Mouse (Mus musculus) midbrain, postnatal 0 days (tissue): ENCODE results near the gene Pla2g10. TPM values are rescaled to one million over a fixed set of nuclear protein-coding genes. Genes with fewer than 3 reads are reported as not detected.
A peak's percentile ranks its signal among the peaks of the same experiment; 100 is the strongest.
"Not testable (repeated sequence)": the region's sequence is repeated elsewhere in the genome, so short reads cannot be mapped to it uniquely, and the experiment has no call there.

Source experiments
- ATAC-seq: fragments of 200-750 bp; cut with Nextera tagmentation; 2 replicates; pipeline ENCODE4 v1.8.0; 2017; ENCODE audit warnings: moderate number of reproducible peaks, mild to moderate bottlenecking, moderate TSS enrichment, moderate library complexity; ENCODE audit not compliant: low FRiP score
- DNase-seq: peaks from one replicate; pipeline ENCODE4 v3.0.0-alpha.2; 2015; ENCODE audit warnings: low spot score
- H3K27ac ChIP-seq: fragments of 300-500 bp; sonication (generic); 2 replicates; pipeline ENCODE4 v1.5.1; 2014; ENCODE audit warnings: low read depth, mild to moderate bottlenecking, low read length, mixed read lengths
- H3K27me3 ChIP-seq: fragments of 300-500 bp; sonication (generic); 2 replicates; pipeline ENCODE4 v1.6.1; 2014; ENCODE audit warnings: low read length, control low read depth, mixed read lengths; ENCODE audit not compliant: insufficient read depth
- H3K36me3 ChIP-seq: fragments of 300-500 bp; sonication (generic); 2 replicates; pipeline ENCODE4 v1.6.1; 2014; ENCODE audit warnings: low read length, control low read depth, mixed read lengths; ENCODE audit not compliant: insufficient read depth
- H3K4me1 ChIP-seq: fragments of 300-500 bp; sonication (generic); 2 replicates; pipeline ENCODE4 v1.6.1; 2014; ENCODE audit warnings: mild to moderate bottlenecking, control low read depth, antibody characterized with exemption, low read length, mixed read lengths; ENCODE audit not compliant: insufficient read depth
- H3K4me2 ChIP-seq: fragments of 300-500 bp; sonication (generic); 2 replicates; pipeline ENCODE4 v1.6.1; 2014; ENCODE audit warnings: low read depth, mild to moderate bottlenecking, low read length, mixed read lengths; ENCODE audit not compliant: poor library complexity, severe bottlenecking
- H3K4me3 ChIP-seq: fragments of 300-500 bp; sonication (generic); 2 replicates; pipeline ENCODE4 v1.5.1; 2014; ENCODE audit warnings: low read depth, mild to moderate bottlenecking, low read length, moderate library complexity
- H3K9ac ChIP-seq: fragments of 300-500 bp; sonication (generic); replicated peaks from 2 replicates; pipeline ENCODE4 v1.6.1; 2014; ENCODE audit warnings: mild to moderate bottlenecking, low read length, moderate library complexity, mixed read lengths; ENCODE audit not compliant: poor library complexity, severe bottlenecking
- H3K9me3 ChIP-seq: fragments of 300-500 bp; sonication (generic); 2 replicates; pipeline ENCODE4 v1.6.1; 2016; ENCODE audit warnings: low read length, control low read depth
- CTCF ChIP-seq: IDR thresholded peaks from 2 replicates; pipeline ENCODE4 v1.5.1; 2016; ENCODE audit warnings: antibody characterized with exemption, mild to moderate bottlenecking
- WGBS: fragments of 180-500 bp; shearing (Covaris S2); extraction: QIAGEN DNeasy Blood & Tissue Kit; methylation state at CpG from one replicate; pipeline ENCODE4 v1.1.7; 2014; 5-methylcytosine and 5-hydroxymethylcytosine counted together
- polyA plus RNA-seq: library from polyadenylated mRNA; unstranded; fragments of >200 nt; fragmentation: Nextera tagmentation; extraction: Ambion mirVana; gene quantifications from 2 replicates; pipeline ENCODE4 v1.2.1, GENCODE M21; 2015
- total RNA-seq: library from RNA; depleted of rRNA; stranded (reverse); fragments of >200 nt; gene quantifications from 2 replicates; pipeline ENCODE4 v1.2.3, GENCODE M21; 2014

Pla2g10 gene
- total and polyA plus RNA-seq, 2 experiments from 2014 or later: not detected

DNA sequence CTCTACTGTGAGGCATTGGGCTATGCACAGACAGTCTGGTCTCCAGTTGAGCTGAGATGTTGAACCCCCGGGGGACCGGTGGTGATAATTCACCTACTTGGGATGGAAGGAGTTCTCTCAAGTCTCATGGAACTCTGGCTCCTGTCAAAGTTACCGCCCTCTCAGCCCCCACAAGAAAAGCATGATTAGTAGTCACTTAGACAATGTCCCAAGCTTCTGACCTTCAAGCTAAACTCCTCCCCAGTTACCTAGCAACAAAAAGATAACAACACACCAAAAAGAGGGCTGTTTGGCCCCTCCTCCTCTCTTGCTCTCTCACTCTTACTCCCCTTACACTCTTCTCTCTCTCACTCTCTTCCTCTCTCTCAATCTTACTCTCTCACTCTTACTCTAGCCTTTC, 33.7 kb upstream of the Pla2g10 start:
- WGBS: 71% methylated on average over 3 of the region's 3 CpGs
- no peak for TF ChIP-seq CTCF
- no peaks in the 10 kb centered on the region for H3K4me1 ChIP-seq

DNA sequence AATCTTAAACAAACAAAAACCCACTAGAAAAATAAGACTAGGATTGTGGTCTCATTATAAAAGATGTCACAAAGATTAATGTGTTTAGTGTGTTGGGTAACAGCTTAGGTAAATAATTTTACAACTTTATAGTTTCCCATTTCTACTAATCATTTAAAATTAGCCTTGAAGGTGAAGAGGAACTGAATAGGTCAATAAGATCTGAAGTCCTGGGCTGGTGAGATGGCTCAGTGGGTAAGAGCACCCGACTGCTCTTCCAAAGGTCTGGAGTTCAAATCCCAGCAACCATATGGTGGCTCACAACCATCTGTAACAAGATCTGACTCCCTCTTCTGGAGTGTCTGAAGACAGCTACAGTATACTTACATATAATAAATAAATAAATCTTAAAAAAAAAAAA, 32.0 kb upstream of the Pla2g10 start:
- H3K4me1 ChIP-seq, H3K9ac ChIP-seq, H3K4me3 ChIP-seq, H3K27me3 ChIP-seq, H3K4me2 ChIP-seq, ATAC-seq, DNase-seq, H3K36me3 ChIP-seq, H3K9me3 ChIP-seq, H3K27ac ChIP-seq: not testable (repeated sequence)
- 84% methylated on average over 1 of the region's 1 CpGs for WGBS

More for the DNA sequence above, 33.7 kb upstream of the Pla2g10 start:
- Histone ChIP-seq H3K27ac (no peak overlapping the region), H3K9ac (no peak overlapping the region), H3K4me2 (no peak overlapping the region), H3K36me3 (no peaks in the 10 kb centered on the region), H3K9me3 (no peaks in the 10 kb centered on the region), H3K27me3 (no peaks in the 10 kb centered on the region), H3K4me3 (no peak overlapping the region)
- ATAC-seq (no peak), DNase-seq (no peak)

DNA sequence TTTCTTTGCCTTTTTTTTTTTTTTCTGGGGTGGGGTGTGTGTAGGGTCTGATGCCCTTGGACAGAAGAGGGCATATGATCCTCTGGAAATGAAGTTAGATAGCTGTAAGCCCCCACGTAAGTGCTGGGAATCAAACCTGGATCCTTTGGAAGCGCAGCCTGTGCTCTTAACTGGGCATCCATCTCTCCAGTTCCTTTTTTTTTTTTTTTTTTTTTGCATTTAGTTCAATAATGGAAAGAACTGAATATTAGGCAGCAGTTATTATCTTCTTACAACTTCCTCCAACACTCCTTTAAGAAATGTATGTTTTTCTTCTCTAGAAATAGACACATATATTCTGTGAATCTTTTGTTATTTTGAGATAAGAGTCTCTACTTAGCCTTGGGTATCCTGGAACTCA, 27.0 kb upstream of the Pla2g10 start:
- Histone ChIP-seq H3K9me3 (no peaks in the 10 kb centered on the region), H3K4me1 (peaks cover 4% of the 10 kb centered on the region; the same call in 1 of the 2 replicates), H3K36me3 (no peaks in the 10 kb centered on the region), H3K4me2 (no peak overlapping the region), H3K27ac (no peak overlapping the region), H3K27me3 (no peaks in the 10 kb centered on the region), H3K9ac (no peak overlapping the region), H3K4me3 (no peak overlapping the region)
- DNase-seq (no peak), ATAC-seq (no peak)
- TF ChIP-seq CTCF: no peak
- WGBS: 100% methylated on average over 2 of the region's 2 CpGs

DNA sequence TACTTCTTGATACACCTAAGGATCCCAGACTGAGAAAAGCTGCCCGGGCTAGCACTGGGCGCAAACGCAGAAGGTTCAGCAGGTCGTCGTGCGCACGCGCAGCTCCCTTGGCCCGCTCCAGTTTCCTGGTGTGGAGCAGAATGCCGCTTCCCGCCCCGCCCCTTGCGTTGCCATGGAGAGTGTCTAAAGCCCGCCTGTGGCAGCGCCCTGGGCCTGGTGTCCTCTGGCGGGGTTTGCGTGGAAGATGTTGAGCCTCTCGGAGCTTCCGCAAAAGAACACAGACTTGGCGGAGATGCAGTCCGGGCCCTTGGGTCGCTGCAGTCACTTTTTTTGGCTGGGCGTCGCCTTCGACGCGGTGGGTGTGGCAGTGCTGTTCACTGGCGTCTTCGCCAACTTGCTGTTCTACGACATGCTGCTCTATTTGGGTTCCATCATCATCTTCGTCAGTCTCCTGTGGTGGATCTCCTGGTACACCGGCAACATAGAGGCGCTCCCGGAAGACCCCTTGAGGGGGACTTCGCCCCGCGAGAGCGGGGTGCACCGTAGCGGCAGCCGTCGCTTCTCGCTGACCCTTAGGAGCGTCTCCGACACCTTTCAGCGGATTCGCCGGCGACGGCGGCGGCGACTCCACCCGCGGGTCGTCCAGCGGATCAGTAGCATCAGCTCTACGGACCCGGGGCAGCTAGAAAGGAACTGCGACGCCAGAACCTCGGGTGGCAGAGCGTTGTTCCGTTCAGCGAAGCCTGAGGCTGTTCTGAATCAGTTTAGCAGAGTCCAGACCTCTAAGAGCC, 23.8 kb upstream of the Pla2g10 start:
- Histone ChIP-seq H3K27ac (peak overlapping the region; percentile 27), H3K9me3 (no peaks in the 10 kb centered on the region), H3K36me3 (no peaks in the 10 kb centered on the region), H3K4me1 (peaks cover 4% of the 10 kb centered on the region; the same call in 1 of the 2 replicates), H3K9ac (peak overlapping the region; percentile 55), H3K4me2 (peak overlapping the region; percentile 83), H3K27me3 (no peaks in the 10 kb centered on the region), H3K4me3 (peak overlapping the region; percentile 56)
- under 1% methylated on average over 65 of the region's 65 CpGs for WGBS
- ATAC-seq: peak; percentile 97
- TF ChIP-seq CTCF: no peak
- peak; percentile 97 for DNase-seq

DNA sequence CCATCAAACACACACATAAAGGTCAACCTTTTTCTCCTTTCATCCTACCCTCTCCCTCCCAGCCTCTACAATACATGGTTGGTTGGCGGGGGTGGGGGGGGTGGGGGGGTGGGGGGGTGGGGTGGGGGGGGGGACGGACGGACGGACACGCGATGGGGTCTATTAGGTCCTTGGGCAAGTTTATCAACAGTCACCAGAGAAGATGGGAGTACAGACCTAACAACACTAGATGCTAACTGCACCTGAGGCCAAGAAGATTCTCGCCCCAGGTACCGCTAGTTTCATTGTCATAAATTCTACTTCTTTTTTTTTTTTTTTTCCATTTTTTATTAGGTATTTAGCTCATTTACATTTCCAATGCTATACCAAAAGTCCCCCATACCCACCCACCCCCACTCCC, 23.2 kb upstream of the Pla2g10 start:
- no peak overlapping the region for H3K27ac ChIP-seq
- H3K4me3 ChIP-seq: peak overlapping the region; percentile 56
- ATAC-seq: peak; percentile 61
- no peak for TF ChIP-seq CTCF
- no peaks in the 10 kb centered on the region for H3K36me3 ChIP-seq
- no peak for DNase-seq
- H3K4me1 ChIP-seq: peaks cover 4% of the 10 kb centered on the region; the same call in 1 of the 2 replicates
- peak overlapping the region; percentile 83 for H3K4me2 ChIP-seq
- no peak overlapping the region for H3K9ac ChIP-seq
- no peaks in the 10 kb centered on the region for H3K9me3 ChIP-seq
- H3K27me3 ChIP-seq: no peaks in the 10 kb centered on the region
- 69% methylated on average over 8 of the region's 8 CpGs for WGBS

DNA sequence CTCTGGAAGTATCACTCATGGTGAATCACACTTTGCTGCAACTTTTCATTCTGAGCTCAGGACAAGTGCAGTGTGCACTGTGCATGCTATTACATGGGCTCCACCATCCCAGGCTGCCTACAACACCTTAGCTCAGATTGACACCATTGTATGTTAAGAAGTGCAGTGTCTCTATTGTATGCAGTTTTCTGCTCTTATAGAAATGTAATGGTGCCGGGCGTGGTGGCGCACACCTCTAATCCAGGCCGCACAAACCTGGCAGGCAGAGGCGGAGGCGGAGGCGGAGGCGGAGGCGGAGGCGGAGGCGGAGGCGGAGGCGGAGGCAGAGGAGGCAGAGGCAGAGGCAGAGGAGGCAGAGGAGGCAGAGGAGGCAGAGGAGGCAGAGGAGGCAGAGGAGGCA, 19.8 kb upstream of the Pla2g10 start:
- Histone ChIP-seq H3K9ac (no peak overlapping the region), H3K27me3 (no peaks in the 10 kb centered on the region), H3K36me3 (no peaks in the 10 kb centered on the region), H3K27ac (no peak overlapping the region), H3K9me3 (no peaks in the 10 kb centered on the region), H3K4me3 (no peak overlapping the region), H3K4me1 (no peaks in the 10 kb centered on the region), H3K4me2 (no peak overlapping the region)
- TF ChIP-seq CTCF: no peak
- no peak for DNase-seq
- WGBS: 95% methylated on average over 12 of the region's 13 CpGs
- ATAC-seq: no peak
